Mouse (Mus musculus) spleen, adult 2 months (tissue): ENCODE results near the gene Trpv2. TPM values are rescaled to one million over a fixed set of nuclear protein-coding genes. Genes with fewer than 3 reads are reported as not detected.
A peak's percentile ranks its signal among the peaks of the same experiment; 100 is the strongest.

ENCODE experiments used
- DNase-seq, 2 experiments: peaks; one replicate each; pipeline versions ENCODE4 v3.0.0 to v3.0.0-alpha.2; 2012 to 2021; ENCODE audit warnings: low spot score in 2 of 2, low read depth in 1 of 2
- H3K27ac ChIP-seq: fragments of 200-500 bp; 2 replicates; pipeline ENCODE4 v1.5.1; 2012; ENCODE audit warnings: low read length, inconsistent platforms; ENCODE audit not compliant: insufficient read depth
- H3K27me3 ChIP-seq: fragments of 200-500 bp; 2 replicates; pipeline ENCODE4 v1.6.1; 2012; ENCODE audit warnings: mild to moderate bottlenecking, moderate library complexity, low read length, inconsistent platforms; ENCODE audit not compliant: control insufficient read depth, insufficient read depth
- H3K36me3 ChIP-seq: fragments of 200-500 bp; 2 replicates; pipeline ENCODE4 v1.6.1; 2012; ENCODE audit warnings: mild to moderate bottlenecking, low read length, inconsistent platforms; ENCODE audit not compliant: control insufficient read depth, insufficient read depth
- H3K4me1 ChIP-seq: fragments of 200-500 bp; 2 replicates; pipeline ENCODE4 v1.6.1; 2011; ENCODE audit warnings: inconsistent platforms; ENCODE audit not compliant: control insufficient read depth, insufficient read depth, insufficient read length
- H3K4me3 ChIP-seq: fragments of 200-500 bp; 2 replicates; pipeline ENCODE4 v1.5.1; 2011; ENCODE audit warnings: mild to moderate bottlenecking, inconsistent platforms; ENCODE audit not compliant: insufficient read depth, insufficient read length; ENCODE audit errors: extremely low read depth
- CTCF ChIP-seq: fragments of 200-500 bp; IDR thresholded peaks from 2 replicates; pipeline ENCODE4 v1.5.1; 2011; ENCODE audit warnings: mild to moderate bottlenecking, inconsistent platforms; ENCODE audit not compliant: insufficient read depth, insufficient read length, insufficient replicate concordance; ENCODE audit errors: extremely low read depth
- POLR2A ChIP-seq: fragments of 200-500 bp; IDR thresholded peaks from 2 replicates; pipeline ENCODE4 v1.6.1; 2011; ENCODE audit warnings: low read depth, low read length, inconsistent platforms
- WGBS: fragments of 180-500 bp; shearing (Covaris S2); methylation state at CpG from one replicate; pipeline ENCODE4 v1.1.7; 2018; 5-methylcytosine and 5-hydroxymethylcytosine counted together
- polyA plus RNA-seq: library from polyadenylated mRNA; depleted of rRNA; stranded (reverse); fragments of >200 nt; gene quantifications from 2 replicates; pipeline ENCODE4 v1.2.3, GENCODE M21; 2012

The Trpv2 gene
- polyA plus RNA-seq, 1 experiment = 35.4 TPM

GRCm38 (mm10) chr11:62603312-62604056 lies 29.2 kb downstream of the Trpv2 start:
- DNase-seq = no peak
- peaks cover 37% of the 10 kb centered on the region for H3K36me3 ChIP-seq
- H3K27ac ChIP-seq = peak overlapping the region; percentile 96

GRCm38 (mm10) chr11:62604123-62604706 lies 29.9 kb downstream of the Trpv2 start:
- no peak for DNase-seq
- peaks cover 4% of the 10 kb centered on the region; the same call in 1 of the 2 replicates for H3K4me1 ChIP-seq
- TF ChIP-seq CTCF (no peak), POLR2A (no peak)
- H3K27me3 ChIP-seq = no peaks in the 10 kb centered on the region
- no peak overlapping the region for H3K4me3 ChIP-seq
- 38% methylated on average over 5 of the region's 5 CpGs for WGBS
- peaks cover 36% of the 10 kb centered on the region for H3K36me3 ChIP-seq
- no peak overlapping the region for H3K27ac ChIP-seq

More at GRCm38 (mm10) chr11:62603312-62604056, 29.2 kb downstream of the Trpv2 start:
- 1% methylated on average over 13 of the region's 13 CpGs for WGBS
- H3K27me3 ChIP-seq = no peaks in the 10 kb centered on the region
- TF ChIP-seq POLR2A = no peak
- TF ChIP-seq CTCF = no peak
- H3K4me3 ChIP-seq = peak overlapping the region; percentile 77
- H3K4me1 ChIP-seq = peaks cover 4% of the 10 kb centered on the region; the same call in 1 of the 2 replicates

GRCm38 (mm10) chr11:62604886-62605618 lies 30.8 kb downstream of the Trpv2 start:
- DNase-seq = no peak
- H3K4me3 ChIP-seq = no peak overlapping the region
- 71% methylated on average over 3 of the region's 3 CpGs for WGBS
- no peaks in the 10 kb centered on the region for H3K27me3 ChIP-seq
- H3K4me1 ChIP-seq = peaks cover 4% of the 10 kb centered on the region; the same call in 1 of the 2 replicates
- no peak overlapping the region for H3K27ac ChIP-seq
- TF ChIP-seq CTCF (no peak), POLR2A (no peak)
- peaks cover 29% of the 10 kb centered on the region for H3K36me3 ChIP-seq

- H3K36me3 ChIP-seq = peaks cover 29% of the 10 kb centered on the region
- no peak overlapping the region for H3K4me3 ChIP-seq
- 88% methylated on average over 10 of the region's 10 CpGs for WGBS
Measured at GRCm38 (mm10) chr11:62605619-62606298, 31.5 kb downstream of the Trpv2 start.

DNA sequence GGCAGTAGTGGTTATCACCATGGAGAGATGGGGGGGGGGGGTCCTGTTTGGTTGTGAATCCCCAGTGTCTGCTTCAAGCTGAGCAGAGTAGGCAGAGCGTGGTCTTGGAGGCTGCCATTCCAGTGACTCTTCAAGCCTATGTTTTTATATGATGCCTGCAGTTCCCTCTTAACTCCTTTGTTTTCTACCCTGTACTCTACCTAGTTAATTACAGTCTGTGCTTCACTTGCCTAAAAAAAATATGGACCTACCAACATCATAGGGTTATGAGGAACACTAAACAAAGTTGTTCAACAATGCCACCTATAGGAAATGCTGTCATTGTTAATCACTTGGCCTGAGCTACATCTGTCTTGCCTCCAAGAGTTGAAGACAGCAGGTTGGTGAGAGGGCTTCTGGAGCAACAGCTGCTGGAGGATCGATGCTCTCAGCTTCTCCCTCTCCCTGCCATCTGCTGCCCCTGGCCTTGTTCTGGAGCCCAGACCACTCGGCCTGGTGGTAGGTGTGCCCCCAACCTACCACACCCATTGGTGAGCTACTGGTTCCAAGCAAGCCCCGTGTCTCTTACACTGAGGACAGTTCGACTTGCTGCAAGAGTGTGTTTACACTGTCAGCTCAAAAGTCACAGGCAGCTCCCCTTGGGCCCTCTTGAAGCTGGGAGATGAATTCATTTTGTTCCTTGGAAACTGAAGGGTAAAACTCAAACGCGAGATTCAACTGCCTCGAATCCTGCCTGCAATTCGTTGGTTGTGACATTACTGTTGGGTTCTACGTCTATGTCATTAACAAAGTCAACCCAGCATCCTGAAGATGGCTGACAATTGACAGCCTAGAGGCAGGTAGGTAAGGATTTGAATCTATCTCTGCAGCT lies 32.2 kb downstream of the Trpv2 start:
- H3K36me3 ChIP-seq = peaks cover 29% of the 10 kb centered on the region
- no peaks in the 10 kb centered on the region for H3K27me3 ChIP-seq
- DNase-seq = no peak
- H3K27ac ChIP-seq = no peak overlapping the region
- H3K4me3 ChIP-seq = no peak overlapping the region
- H3K4me1 ChIP-seq = peaks cover 4% of the 10 kb centered on the region; the same call in 1 of the 2 replicates
- TF ChIP-seq CTCF = no peak
- no peak for TF ChIP-seq POLR2A
- 75% methylated on average over 10 of the region's 10 CpGs for WGBS

More at GRCm38 (mm10) chr11:62605619-62606298, 31.5 kb downstream of the Trpv2 start:
- DNase-seq = no peak
- no peak overlapping the region for H3K27ac ChIP-seq
- TF ChIP-seq POLR2A (no peak), CTCF (no peak)
- no peaks in the 10 kb centered on the region for H3K27me3 ChIP-seq
- H3K4me1 ChIP-seq = peaks cover 4% of the 10 kb centered on the region; the same call in 1 of the 2 replicates
